Mouse (Mus musculus) testis, postnatal 14 days (tissue): ENCODE measurements at regions not wholly inside any gene's neighbourhood (a gene's known extent, or its start where the extent isn't known, plus 50 kb on each side); places are given as distances from the start of the nearest gene placed in this dataset.

Experiments
- DNase-seq: peaks from one replicate; pipeline ENCODE4 v3.0.0; 2021; ENCODE audit warnings: low spot score

- DNase-seq = no peak
Observed at GRCm38 (mm10) chr8:116227003-116227402, 277.8 kb upstream of the Dynlrb2 start.

- DNase-seq = no peak
Observed at GRCm38 (mm10) chr8:116223235-116223634, 281.5 kb upstream of the Dynlrb2 start.

DNA sequence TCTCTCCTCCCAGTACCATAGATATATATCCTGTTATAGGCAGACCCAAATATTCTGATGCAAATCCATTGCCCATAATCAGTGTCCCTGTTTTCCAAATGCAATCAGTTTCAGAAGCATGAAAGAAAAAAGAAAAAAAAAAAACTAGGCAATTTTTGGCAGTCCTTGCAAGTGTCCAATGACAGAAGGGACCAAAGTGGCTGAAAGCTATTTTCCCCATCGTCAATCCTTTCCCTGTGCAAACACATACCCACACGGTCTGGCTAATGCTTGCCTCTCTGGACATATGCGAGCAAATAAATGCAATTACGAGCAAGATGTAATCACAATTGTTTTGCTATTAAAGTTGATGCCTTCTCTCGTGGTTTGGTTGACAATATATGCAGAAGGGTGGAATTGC lies 288.9 kb upstream of the Dynlrb2 start:
- DNase-seq = no peak

DNA sequence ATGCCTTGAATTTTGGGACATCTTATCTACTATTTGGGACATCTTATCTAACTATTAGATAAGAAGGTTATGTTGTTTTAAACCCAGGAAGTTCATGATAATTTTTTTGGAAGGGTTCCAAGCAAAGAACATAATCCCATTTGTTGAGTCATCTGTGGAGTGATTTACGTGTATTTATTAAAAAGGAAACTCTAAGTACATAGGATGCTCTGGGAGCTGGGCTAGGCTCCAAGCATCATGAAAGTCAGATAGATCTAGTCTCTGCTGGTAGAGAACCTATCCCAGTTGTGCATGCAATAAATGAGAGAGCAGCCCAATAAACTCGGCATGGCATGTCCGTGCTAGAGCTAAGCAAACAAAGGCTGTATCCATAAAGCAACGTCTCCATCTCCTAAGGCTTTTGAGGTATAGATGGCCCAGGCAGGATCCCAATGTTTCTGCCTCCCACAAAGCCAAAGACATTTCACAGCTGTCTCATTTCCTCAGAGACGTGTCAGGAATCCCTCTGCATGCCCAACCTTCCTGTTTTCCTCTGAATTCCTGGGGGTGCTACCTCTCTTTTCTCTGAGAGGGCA lies 289.4 kb upstream of the Dynlrb2 start:
- no peak for DNase-seq

GRCm38 (mm10) chr8:116203631-116204030 lies 301.1 kb upstream of the Dynlrb2 start:
- DNase-seq = no peak

- no peak for DNase-seq
Observed at GRCm38 (mm10) chr8:116200459-116200999, 304.2 kb upstream of the Dynlrb2 start.

GRCm38 (mm10) chr8:116196623-116197184 lies 308.1 kb upstream of the Dynlrb2 start:
- DNase-seq = no peak

- DNase-seq = no peak
Observed at GRCm38 (mm10) chr8:116192096-116192495, 312.7 kb upstream of the Dynlrb2 start.

DNA sequence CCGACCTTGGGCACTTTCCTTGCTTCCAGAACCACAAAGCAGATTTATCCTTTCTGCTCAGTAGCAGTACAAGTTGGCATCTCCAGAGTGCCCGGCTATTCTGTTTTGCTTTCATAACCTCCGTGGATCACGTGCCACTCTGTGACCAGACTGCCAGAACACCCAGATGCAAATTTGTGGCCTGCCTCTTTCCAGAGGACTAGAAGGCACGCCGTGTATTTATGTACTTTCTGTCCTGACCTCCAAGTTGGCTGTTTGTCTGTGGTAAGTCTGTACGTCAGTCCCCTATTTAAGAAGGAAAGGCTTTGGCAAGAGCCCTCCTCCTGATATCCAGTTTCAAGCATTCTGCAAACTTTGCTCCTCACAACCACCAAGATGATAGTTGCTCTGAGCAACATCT lies 319.6 kb upstream of the Dynlrb2 start:
- no peak for DNase-seq

- DNase-seq = no peak
Observed at GRCm38 (mm10) chr8:116184241-116184640, 320.5 kb upstream of the Dynlrb2 start.

- no peak for DNase-seq
Observed at GRCm38 (mm10) chr8:116177946-116178345, 326.8 kb upstream of the Dynlrb2 start.

GRCm38 (mm10) chr8:116174891-116175290 lies 329.9 kb upstream of the Dynlrb2 start:
- no peak for DNase-seq

DNA sequence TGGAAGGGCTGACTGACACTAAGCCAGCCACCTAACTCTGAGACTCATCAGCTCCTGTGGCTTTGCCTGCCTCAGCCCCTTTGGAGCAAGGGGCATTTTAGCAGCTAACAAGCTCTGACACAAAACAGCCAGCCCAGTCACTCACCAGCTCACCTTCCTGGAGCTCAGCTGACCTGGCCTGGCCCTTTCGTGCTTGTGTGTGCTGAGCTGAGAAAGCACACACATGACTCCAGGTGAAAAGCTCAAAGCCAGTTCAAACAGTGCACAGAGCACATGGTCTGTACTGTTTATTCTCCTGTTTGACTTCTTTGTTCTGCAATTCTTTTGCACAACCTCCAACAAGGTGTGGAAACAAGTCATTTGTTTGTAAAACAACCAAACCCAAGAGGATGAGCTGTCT lies 330.8 kb upstream of the Dynlrb2 start:
- no peak for DNase-seq

DNA sequence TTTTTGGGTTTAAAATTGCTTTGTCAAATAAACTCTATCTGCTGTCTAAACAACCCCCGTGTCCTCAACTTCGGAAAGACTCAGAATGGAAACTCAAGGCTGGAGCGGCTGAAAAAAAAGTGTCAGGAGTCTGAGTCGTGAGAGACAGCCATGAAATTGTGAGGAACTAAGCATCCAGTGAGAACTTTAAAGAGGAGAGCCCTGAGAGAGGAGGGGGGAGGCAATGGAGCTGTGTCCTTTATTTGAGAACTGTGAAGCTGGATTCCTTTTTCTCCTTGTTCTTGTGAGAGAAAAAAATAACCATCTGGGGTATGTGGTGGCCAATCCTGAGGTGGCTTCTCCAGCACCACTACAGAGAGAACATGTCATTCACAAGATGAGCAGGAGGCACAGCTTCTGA lies 336.9 kb upstream of the Dynlrb2 start:
- no peak for DNase-seq

DNA sequence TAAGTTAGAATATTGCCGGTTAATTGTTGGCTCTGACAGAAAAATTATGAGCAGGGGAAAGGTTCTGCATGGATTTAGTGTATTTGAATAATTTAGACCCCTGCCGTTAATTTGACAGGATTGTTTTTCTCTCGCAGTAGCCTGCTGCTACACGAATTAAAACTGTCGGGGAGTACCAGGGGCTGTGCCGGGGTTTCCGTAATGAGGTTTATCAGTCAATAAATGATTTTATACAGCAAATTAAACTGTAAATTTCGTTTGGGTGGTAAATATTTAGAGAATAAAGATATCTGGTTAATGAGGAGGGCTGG lies 339.8 kb upstream of the Dynlrb2 start:
- DNase-seq = no peak

- DNase-seq = no peak
Observed at GRCm38 (mm10) chr8:116164190-116164988, 340.4 kb upstream of the Dynlrb2 start.

DNA sequence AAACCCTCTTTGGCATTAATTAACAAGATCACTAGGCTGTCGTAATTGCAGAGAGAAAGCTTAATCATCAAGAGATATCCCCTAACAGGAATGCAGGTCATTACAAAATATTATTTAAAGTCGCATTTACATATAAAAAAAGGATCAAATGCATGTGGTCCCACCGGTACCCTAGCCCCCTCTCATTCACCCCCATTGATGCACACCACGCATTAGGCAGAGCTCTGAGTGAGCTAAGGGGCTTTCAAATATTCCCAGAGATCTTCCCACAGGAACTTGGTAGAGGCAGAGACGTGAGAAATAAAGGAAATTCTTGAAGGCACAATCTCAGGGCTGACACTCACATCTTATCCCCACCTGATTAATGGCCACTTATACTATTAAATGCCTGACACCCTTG lies 343.8 kb upstream of the Dynlrb2 start:
- DNase-seq = no peak

GRCm38 (mm10) chr8:116143687-116144573 lies 360.8 kb upstream of the Dynlrb2 start:
- DNase-seq = peak; percentile 36

GRCm38 (mm10) chr8:116141363-116141762 lies 363.4 kb upstream of the Dynlrb2 start:
- DNase-seq = no peak

DNA sequence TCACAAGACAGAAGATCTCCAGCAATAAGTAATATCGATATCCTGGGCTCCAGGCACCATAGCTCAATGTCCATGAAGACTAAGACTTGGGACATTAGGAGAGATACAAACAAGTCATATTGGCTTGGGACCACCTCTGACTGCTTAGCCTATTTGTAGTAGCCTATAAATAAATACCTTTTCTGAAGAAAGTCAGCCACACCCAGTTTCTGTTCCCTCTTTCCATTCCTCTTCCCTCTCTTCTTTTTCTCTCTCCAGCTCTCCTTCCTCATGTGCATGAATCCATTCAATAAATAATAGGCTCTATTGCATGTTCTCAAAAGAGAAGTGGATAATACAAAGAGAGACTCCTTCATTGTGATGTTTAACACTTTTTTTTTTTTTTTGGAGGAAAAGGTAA lies 364.8 kb upstream of the Dynlrb2 start:
- DNase-seq = no peak

DNA sequence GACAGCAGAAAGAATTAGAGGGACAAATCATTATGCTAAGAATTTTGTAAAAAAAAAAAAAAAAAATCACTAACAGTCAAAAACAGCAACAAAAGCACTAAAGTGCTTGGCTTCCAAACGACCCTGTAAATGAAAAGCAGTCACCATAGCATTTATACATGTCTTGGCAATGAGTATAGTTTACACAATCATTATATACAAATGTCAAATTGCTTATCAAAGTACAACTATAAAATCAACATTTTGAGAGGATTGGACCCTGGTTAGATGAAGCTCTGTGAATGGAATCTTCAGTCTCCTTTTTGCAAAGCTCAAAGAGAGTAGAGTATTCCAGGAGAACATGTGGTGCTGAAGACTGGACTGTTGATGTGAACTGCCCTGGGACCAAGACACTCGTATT lies 367.0 kb upstream of the Dynlrb2 start:
- DNase-seq = no peak

DNA sequence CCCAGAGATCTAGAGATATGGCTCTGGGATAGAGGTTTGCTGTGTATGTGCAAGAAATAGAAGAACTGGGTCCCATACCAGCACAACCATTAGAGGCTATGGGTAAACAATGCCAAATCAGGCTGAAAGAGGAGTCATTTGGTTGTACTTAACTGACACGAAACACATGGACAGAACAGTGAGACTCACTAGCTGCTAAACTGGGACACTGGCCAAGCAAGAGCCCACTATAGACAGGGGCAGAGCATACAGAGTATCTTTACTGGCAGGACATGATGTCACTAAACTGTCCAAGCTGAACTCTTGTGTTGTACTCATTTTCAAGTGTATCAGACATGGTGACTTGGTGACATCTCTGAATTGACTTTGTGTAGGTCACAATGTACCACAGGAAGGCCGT lies 371.3 kb upstream of the Dynlrb2 start:
- no peak for DNase-seq
